Mouse (Mus musculus): ENCODE measurements around the gene Pcare.

- no peak for TF ChIP-seq CTCF (IDR thresholded peaks at IDR 0.05; ENCODE audit: insufficient read depth, low read length)
- no peak for TF ChIP-seq POLR2A (IDR thresholded peaks at IDR 0.05; ENCODE audit: borderline replicate concordance, extremely low read depth, low read depth, low read length)
These were observed 30.1 kb upstream of the Pcare start for GRCm38 (mm10) chr17:71782699-71783365.
